21 mouse cellular contexts compared by ENCODE assay signal in genomic region chr4:143183141-143183540, GRCm38 (mm10). TPM values are rescaled to one million over a fixed set of nuclear protein-coding genes. Genes with fewer than 3 reads are reported as not detected.
DNase-seq lines count a peak whose midpoint lies in the region; TF ChIP-seq lines count a peak whose summit lies in the region.
"Had no signal": no experiment of that assay in that cellular context is flagged by ENCODE, and none has a peak within 500 bp of the region (broad histone marks: within the 10 kb centered on the region; RNA-seq: fewer than 3 reads in every experiment).

No protein-coding gene starts in this region.

- H3K4me2 ChIP-seq in CH12.LX (ENCODE audit: insufficient read depth, low read depth, poor library complexity, severe bottlenecking), result peak overlapping the region; percentile 10; the same call in 1 of the 2 replicates
- H3K4me2 ChIP-seq: heart, embryonic 13.5 days; hindbrain, embryonic 15.5 days; liver, embryonic 11.5 days; midbrain, embryonic 12.5 days had no signal

- TF ChIP-seq EP300 in CH12.LX (IDR thresholded peaks at IDR 0.05; ENCODE audit: low read length), result no peak

- no peak overlapping the region for H3K9ac ChIP-seq in CH12.LX (ENCODE audit: insufficient read depth, low read depth)
- H3K9ac ChIP-seq: heart, embryonic 13.5 days; hindbrain, embryonic 15.5 days; midbrain, embryonic 12.5 days had no signal

- DNase-seq in CH12.LX (ENCODE audit: extremely low read depth), result no peak
- peak; percentile 24 for DNase-seq in brain, embryonic 14.5 days (ENCODE audit: low read depth)
- peak; percentile 22 for DNase-seq in layer of hippocampus, adult 9-10 months (ENCODE audit: low spot score)
- peak; percentile 61 to 62 for DNase-seq in left cerebral cortex, postnatal 36 days (ENCODE audit: low spot score in 2 of 2)
- no peak for DNase-seq in thymus, postnatal 10 days (ENCODE audit: low spot score in 2 of 2)
- no peak for DNase-seq in adrenal gland, adult 18-20 months (ENCODE audit: low spot score in 2 of 2)
- DNase-seq in adrenal gland, postnatal 36 days, result no peak
- DNase-seq: cerebellum, adult 2 months; heart, postnatal 36 days; kidney, adult 11 months; kidney, postnatal 25 days; lung, adult 2 months; thymus, postnatal 25 days had no signal

- H3K9me3 ChIP-seq in CH12.LX (replicated peaks; ENCODE audit: low read length), result no peaks in the 10 kb centered on the region
- H3K9me3 ChIP-seq: G1E; heart, embryonic 13.5 days; hindbrain, embryonic 15.5 days; limb, embryonic 10.5 days; midbrain, embryonic 12.5 days had no signal

- in situ Hi-C loops in CH12.LX (cut with MboI; ENCODE audit: low pct_ligation_motif_present, low pct_unique_long_range_greater_than_20kb, low sequenced_read_pairs), result no loop called here

- dilution Hi-C loops in CH12.LX (cut with MboI; ENCODE audit: extremely low pct_ligation_motif_present, extremely low pct_unique_long_range_greater_than_20kb, low sequenced_read_pairs), result no loop called here

- H3K27ac ChIP-seq in CH12.LX (ENCODE audit: insufficient read depth, low read depth), result no peak overlapping the region
- H3K27ac ChIP-seq: heart, embryonic 13.5 days; hindbrain, embryonic 15.5 days; limb, embryonic 10.5 days; macrophage; midbrain, embryonic 12.5 days had no signal

- H3K4me1 ChIP-seq in CH12.LX (ENCODE audit: control insufficient read depth in 1 of 2, insufficient read depth in 2 of 2), result peaks cover 31 to 65% of the 10 kb centered on the region in 2 experiments
- H3K4me1 ChIP-seq: hindbrain, embryonic 15.5 days; limb, embryonic 10.5 days; midbrain, embryonic 12.5 days had no signal

- no peak for TF ChIP-seq CTCF in CH12.LX (conservative IDR thresholded peaks at IDR 0.05 in 1 of 2, IDR thresholded peaks at IDR 0.05 in 1 of 2; ENCODE audit: low read depth in 2 of 2, low read length in 2 of 2)
- no peak for TF ChIP-seq CTCF in brain, embryonic 14.5 days (IDR thresholded peaks at IDR 0.05; ENCODE audit: borderline replicate concordance, extremely low read depth, insufficient read depth, insufficient read length)

- H3K79me2 ChIP-seq in CH12.LX (replicated peaks; ENCODE audit: control insufficient read depth, extremely low read depth, insufficient read depth, poor library complexity, severe bottlenecking), result peaks cover 39% of the 10 kb centered on the region

- peaks cover 6 to 44% of the 10 kb centered on the region in 2 experiments for H3K36me3 ChIP-seq in CH12.LX (replicated peaks in 1 of 2; ENCODE audit: control insufficient read depth in 1 of 2, insufficient read depth in 1 of 2, low read length in 1 of 2)
- H3K36me3 ChIP-seq: heart, embryonic 13.5 days had no signal

- no peak for TF ChIP-seq RAD21 in CH12.LX (IDR thresholded peaks at IDR 0.05; ENCODE audit: low read depth, low read length)

- no peak for TF ChIP-seq POLR2A in CH12.LX (IDR thresholded peaks at IDR 0.05; ENCODE audit: low read depth, low read length)
- TF ChIP-seq POLR2A in brain, embryonic 14.5 days (IDR thresholded peaks at IDR 0.05; ENCODE audit: borderline replicate concordance, extremely low read depth, insufficient read depth, insufficient read length, poor library complexity, severe bottlenecking), result no peak

- no peaks in the 10 kb centered on the region for H3K27me3 ChIP-seq in CH12.LX (replicated peaks)
- H3K27me3 ChIP-seq: heart, embryonic 13.5 days; hindbrain, embryonic 15.5 days; midbrain, embryonic 12.5 days had no signal

- H3K4me3 ChIP-seq in CH12.LX (replicated peaks in 1 of 3; ENCODE audit: low read depth in 2 of 3, low read length in 2 of 3, poor library complexity in 1 of 3), result no peak overlapping the region
- H3K4me3 ChIP-seq: erythroblast, embryonic 14.5 days; heart, embryonic 13.5 days; hindbrain, embryonic 15.5 days; limb, embryonic 10.5 days; midbrain, embryonic 12.5 days had no signal

- intact Hi-C loops in left cerebral cortex, postnatal 36 days (cut with DNase I), result no loop called here

TF ChIP-seq in CH12.LX, 34 proteins besides CTCF, POLR2A, EP300 and RAD21:
- TF ChIP-seq UBTF (IDR thresholded peaks at IDR 0.05; ENCODE audit: low read depth, low read length) (no peak), ZC3H11A (IDR thresholded peaks at IDR 0.05; ENCODE audit: low read depth, low read length) (no peak), SMC3 (IDR thresholded peaks at IDR 0.05; ENCODE audit: low read depth, low read length) (no peak), GABPA (IDR thresholded peaks at IDR 0.05; ENCODE audit: insufficient replicate concordance, low read depth, low read length) (no peak), MAFK (IDR thresholded peaks at IDR 0.05; ENCODE audit: insufficient replicate concordance, low read length) (no peak), MAZ (IDR thresholded peaks at IDR 0.05; ENCODE audit: low read depth, low read length) (no peak), NELFE (IDR thresholded peaks at IDR 0.05; ENCODE audit: low read depth, low read length) (no peak), NRF1 (IDR thresholded peaks at IDR 0.05; ENCODE audit: low read depth, low read length) (no peak), TBP (conservative IDR thresholded peaks at IDR 0.05; ENCODE audit: low read depth, low read length) (no peak), E2F4 (IDR thresholded peaks at IDR 0.05; ENCODE audit: insufficient replicate concordance, low read depth, low read length) (no peak), MEF2A (IDR thresholded peaks at IDR 0.05; ENCODE audit: borderline replicate concordance, low read depth, low read length) (no peak), PAX5 (IDR thresholded peaks at IDR 0.05; ENCODE audit: low read length) (no peak), USF2 (conservative IDR thresholded peaks at IDR 0.05; ENCODE audit: low read depth, low read length) (no peak), HCFC1 (IDR thresholded peaks at IDR 0.05; ENCODE audit: low read depth, low read length) (no peak), POLR2AphosphoS2 (IDR thresholded peaks at IDR 0.05; ENCODE audit: low read depth, low read length) (no peak), ELF1 (IDR thresholded peaks at IDR 0.05; ENCODE audit: low read depth, low read length) (no peak), MYC (IDR thresholded peaks at IDR 0.05; ENCODE audit: low read depth, low read length) (no peak), ETS1 (conservative IDR thresholded peaks at IDR 0.05; ENCODE audit: low read depth, low read length) (no peak), ZKSCAN1 (IDR thresholded peaks at IDR 0.05; ENCODE audit: borderline replicate concordance, low read depth, low read length) (no peak), SIN3A (IDR thresholded peaks at IDR 0.05; ENCODE audit: low read length) (no peak)

RNA-seq across cellular contexts. Expression of gene Prdm2, which starts 29.7 kb away (rescaled TPM):
- total RNA-seq in CH12.LX (2012; rRNA removed) (7.1 and 7.2 TPM in 2 replicates), CH12.LX (2014; rRNA removed) (2.9 and 3.8 TPM in 2 replicates)
- polyA plus RNA-seq in CH12.LX (2012; ENCODE audit: insufficient read length, low read depth), result 13.4 and 16.1 TPM in 2 replicates
- 19.7 and 31.6 TPM in 2 replicates for polyA plus RNA-seq in brain, embryonic 14.5 days (2012; rRNA removed)
- 10 to 100 TPM; 35.3 to 46.0 TPM for total RNA-seq in left cerebral cortex, postnatal 36 days (2021)
- total RNA-seq in adrenal gland, adult 18-20 months (2021), result 10 to 100 TPM; 25.7 to 35.1 TPM
- 10 to 100 TPM; 26.2 to 28.1 TPM for total RNA-seq in adrenal gland, postnatal 36 days (2021)

Comparison
In these comparisons a context has a peak if more than half of its experiments do, and no peak if none do; other contexts are left out.
1. DNase-seq: peak in brain, embryonic 14.5 days (single experiment), layer of hippocampus, adult 9-10 months (single experiment) and left cerebral cortex, postnatal 36 days (2 of 2); none in CH12.LX (single experiment), thymus, postnatal 10 days (0 of 2), adrenal gland, adult 18-20 months (0 of 2) and adrenal gland, postnatal 36 days (0 of 2).